28 mouse cellular contexts compared by ENCODE assay signal in the genomic region with DNA sequence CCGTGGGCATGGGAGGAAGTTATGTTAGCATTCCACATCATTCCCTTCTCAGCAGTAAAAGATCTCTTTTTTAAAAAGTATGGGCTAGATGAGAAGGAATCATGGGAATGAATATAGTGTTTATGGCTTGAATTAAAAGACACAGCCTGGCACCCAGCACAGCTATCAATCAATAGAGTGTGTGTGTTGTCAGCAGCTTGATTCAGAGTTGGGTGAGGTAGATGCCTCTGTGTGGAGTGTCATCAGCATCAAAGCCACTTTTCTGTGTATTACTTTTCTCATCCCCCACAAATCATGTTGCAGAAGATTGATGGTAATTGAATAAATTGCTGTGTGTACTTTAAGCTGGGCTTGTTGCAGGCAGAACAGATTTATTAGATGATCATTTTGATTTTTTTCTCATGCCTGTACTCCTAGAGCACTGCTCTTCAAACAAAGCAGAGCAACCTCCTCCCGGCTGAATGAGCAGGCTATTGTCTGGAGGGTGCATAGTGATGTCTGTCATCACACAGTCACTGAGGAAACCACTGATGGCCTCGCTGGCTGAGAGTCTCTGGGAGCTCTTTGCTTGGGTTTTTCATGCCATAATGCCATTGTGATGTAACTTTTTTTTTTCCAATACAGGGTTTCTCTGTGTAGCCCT.
DNase-seq lines count a peak whose midpoint lies in the region; ATAC-seq lines count a peak whose summit lies in the region.
"Had no signal": no experiment of that assay in that cellular context is flagged by ENCODE, and none has a peak within 500 bp of the region (broad histone marks: within the 10 kb centered on the region; RNA-seq: fewer than 3 reads in every experiment).

No protein-coding gene starts in this region.

- no peaks in the 10 kb centered on the region for H3K4me1 ChIP-seq in forebrain, embryonic 16.5 days (replicated peaks; ENCODE audit: control insufficient read depth, insufficient read depth, low read length)
- H3K4me1 ChIP-seq in forebrain, embryonic 15.5 days = no peaks in the 10 kb centered on the region
- no peaks in the 10 kb centered on the region for H3K4me1 ChIP-seq in midbrain, embryonic 15.5 days
- no peaks in the 10 kb centered on the region for H3K4me1 ChIP-seq in midbrain, embryonic 14.5 days (ENCODE audit: control insufficient read depth, insufficient read depth, low read length)
- no peaks in the 10 kb centered on the region; the same call in 1 of the 2 replicates for H3K4me1 ChIP-seq in hindbrain, embryonic 16.5 days (ENCODE audit: control insufficient read depth, insufficient read depth, low read depth, low read length)
- H3K4me1 ChIP-seq: embryonic facial prominence, embryonic 13.5 days; heart, embryonic 13.5 days; intestine, embryonic 15.5 days; limb, embryonic 13.5 days; liver, embryonic 12.5 days; megakaryocyte, embryonic 14.5 days; neural tube, embryonic 12.5 days had no signal

- H3K9me3 ChIP-seq in forebrain, embryonic 16.5 days (ENCODE audit: control insufficient read depth, low read length) = no peaks in the 10 kb centered on the region
- H3K9me3 ChIP-seq in forebrain, embryonic 15.5 days = no peaks in the 10 kb centered on the region
- H3K9me3 ChIP-seq in midbrain, embryonic 15.5 days = no peaks in the 10 kb centered on the region
- no peaks in the 10 kb centered on the region for H3K9me3 ChIP-seq in midbrain, embryonic 14.5 days (ENCODE audit: control insufficient read depth, low read length)
- H3K9me3 ChIP-seq in hindbrain, embryonic 16.5 days (ENCODE audit: control insufficient read depth, low read length) = no peaks in the 10 kb centered on the region
- H3K9me3 ChIP-seq: embryonic facial prominence, embryonic 13.5 days; heart, embryonic 13.5 days; intestine, embryonic 15.5 days; limb, embryonic 13.5 days; liver, embryonic 12.5 days; midbrain, embryonic 13.5 days; neural tube, embryonic 12.5 days had no signal

- H3K4me2 ChIP-seq in forebrain, embryonic 16.5 days (ENCODE audit: low read length) = no peak overlapping the region
- H3K4me2 ChIP-seq in forebrain, embryonic 15.5 days (replicated peaks) = no peak overlapping the region
- H3K4me2 ChIP-seq in midbrain, embryonic 15.5 days = no peak overlapping the region
- H3K4me2 ChIP-seq in midbrain, embryonic 14.5 days (ENCODE audit: low read length) = no peak overlapping the region
- no peak overlapping the region for H3K4me2 ChIP-seq in hindbrain, embryonic 16.5 days (ENCODE audit: low read length)
- H3K4me2 ChIP-seq: embryonic facial prominence, embryonic 13.5 days; heart, embryonic 13.5 days; intestine, embryonic 15.5 days; limb, embryonic 13.5 days; liver, embryonic 12.5 days; midbrain, embryonic 13.5 days; neural tube, embryonic 12.5 days had no signal

- WGBS in forebrain, embryonic 16.5 days = 49% methylated on average over 3 of the region's 3 CpGs
- WGBS in forebrain, embryonic 15.5 days = 43% methylated on average over 3 of the region's 3 CpGs
- WGBS in midbrain, embryonic 15.5 days = 37% methylated on average over 3 of the region's 3 CpGs
- WGBS in midbrain, embryonic 14.5 days = 39% methylated on average over 3 of the region's 3 CpGs
- WGBS in hindbrain, embryonic 16.5 days = 30% methylated on average over 3 of the region's 3 CpGs

- H3K4me3 ChIP-seq in forebrain, embryonic 16.5 days (replicated peaks; ENCODE audit: low read length) = no peak overlapping the region
- no peak overlapping the region for H3K4me3 ChIP-seq in forebrain, embryonic 15.5 days
- H3K4me3 ChIP-seq in midbrain, embryonic 15.5 days = no peak overlapping the region
- no peak overlapping the region for H3K4me3 ChIP-seq in midbrain, embryonic 14.5 days (replicated peaks; ENCODE audit: low read depth, low read length)
- no peak overlapping the region for H3K4me3 ChIP-seq in hindbrain, embryonic 16.5 days (ENCODE audit: low read length)
- H3K4me3 ChIP-seq: embryonic facial prominence, embryonic 13.5 days; heart, embryonic 13.5 days; intestine, embryonic 15.5 days; layer of hippocampus, adult 2 months; limb, embryonic 13.5 days; liver, embryonic 12.5 days; megakaryocyte, embryonic 14.5 days; midbrain, embryonic 13.5 days; neural tube, embryonic 12.5 days had no signal

- no peaks in the 10 kb centered on the region for H3K27me3 ChIP-seq in forebrain, embryonic 16.5 days (replicated peaks; ENCODE audit: control insufficient read depth, insufficient read depth, low read length)
- no peaks in the 10 kb centered on the region for H3K27me3 ChIP-seq in forebrain, embryonic 15.5 days
- no peaks in the 10 kb centered on the region for H3K27me3 ChIP-seq in midbrain, embryonic 15.5 days (replicated peaks)
- H3K27me3 ChIP-seq in midbrain, embryonic 14.5 days (ENCODE audit: control insufficient read depth, insufficient read depth, low read length) = no peaks in the 10 kb centered on the region
- H3K27me3 ChIP-seq in hindbrain, embryonic 16.5 days (replicated peaks; ENCODE audit: control insufficient read depth, insufficient read depth, low read length) = no peaks in the 10 kb centered on the region
- H3K27me3 ChIP-seq: embryonic facial prominence, embryonic 13.5 days; heart, embryonic 13.5 days; intestine, embryonic 15.5 days; limb, embryonic 13.5 days; liver, embryonic 12.5 days; megakaryocyte, embryonic 14.5 days; midbrain, embryonic 13.5 days; neural tube, embryonic 12.5 days had no signal

- ATAC-seq in forebrain, embryonic 16.5 days = 0 out of 2 replicates have a peak, but pooled peaks have one; percentile 40
- no peak; the same call in 1 of the 2 replicates for ATAC-seq in forebrain, embryonic 15.5 days (replicated peaks)
- peak; percentile 52; the same call in 1 of the 2 replicates for ATAC-seq in midbrain, embryonic 15.5 days (replicated peaks)
- no peak for ATAC-seq in midbrain, embryonic 14.5 days (ENCODE audit: low FRiP score, low TSS enrichment)
- peak; percentile 58 for ATAC-seq in hindbrain, embryonic 16.5 days
- ATAC-seq: intestine, embryonic 15.5 days; liver, embryonic 12.5 days; liver, postnatal 0 days; midbrain, embryonic 13.5 days had no signal

- DNase-seq in midbrain, embryonic 14.5 days = no peak
- no peak for DNase-seq in lung, postnatal 25 days (ENCODE audit: low spot score)
- no peak for DNase-seq in layer of hippocampus, postnatal 25 days (ENCODE audit: extremely low spot score in 1 of 2, low spot score in 1 of 2)
- DNase-seq: adrenal gland, adult 8-10 months; cerebellum, adult 11 months; cerebellum, adult 9-11 months; heart, postnatal 10 days; kidney, adult 2 months; kidney, postnatal 36 days; liver, postnatal 0 days; lung, postnatal 4 days; right cerebral cortex, adult 18-20 months; spleen, adult 18-20 months; thymus, postnatal 25 days had no signal

- no peak overlapping the region for H3K27ac ChIP-seq in forebrain, embryonic 16.5 days (ENCODE audit: low read length)
- no peak overlapping the region for H3K27ac ChIP-seq in forebrain, embryonic 15.5 days (replicated peaks)
- no peak overlapping the region for H3K27ac ChIP-seq in midbrain, embryonic 15.5 days
- no peak overlapping the region; the same call in 1 of the 2 replicates for H3K27ac ChIP-seq in midbrain, embryonic 14.5 days (replicated peaks; ENCODE audit: low read depth, low read length)
- peak overlapping the region; percentile 44; the same call in 1 of the 2 replicates for H3K27ac ChIP-seq in hindbrain, embryonic 16.5 days (ENCODE audit: low read depth, low read length)
- H3K27ac ChIP-seq: embryonic facial prominence, embryonic 13.5 days; heart, embryonic 13.5 days; intestine, embryonic 15.5 days; layer of hippocampus, adult 2 months; limb, embryonic 13.5 days; liver, embryonic 12.5 days; midbrain, embryonic 13.5 days; neural tube, embryonic 12.5 days had no signal

- H3K36me3 ChIP-seq in forebrain, embryonic 16.5 days (ENCODE audit: control insufficient read depth, insufficient read depth) = no peaks in the 10 kb centered on the region
- H3K36me3 ChIP-seq in forebrain, embryonic 15.5 days = no peaks in the 10 kb centered on the region
- no peaks in the 10 kb centered on the region for H3K36me3 ChIP-seq in midbrain, embryonic 15.5 days (replicated peaks)
- no peaks in the 10 kb centered on the region for H3K36me3 ChIP-seq in midbrain, embryonic 14.5 days (ENCODE audit: control insufficient read depth, insufficient read depth, low read length)
- H3K36me3 ChIP-seq in hindbrain, embryonic 16.5 days (ENCODE audit: control insufficient read depth, insufficient read depth, low read length) = no peaks in the 10 kb centered on the region
- H3K36me3 ChIP-seq: embryonic facial prominence, embryonic 13.5 days; G1E; heart, embryonic 13.5 days; intestine, embryonic 15.5 days; limb, embryonic 13.5 days; liver, embryonic 12.5 days; midbrain, embryonic 13.5 days; neural tube, embryonic 12.5 days had no signal

- no peak overlapping the region for H3K9ac ChIP-seq in forebrain, embryonic 16.5 days (replicated peaks; ENCODE audit: low read depth, low read length)
- H3K9ac ChIP-seq in forebrain, embryonic 15.5 days (replicated peaks) = no peak overlapping the region
- no peak overlapping the region for H3K9ac ChIP-seq in midbrain, embryonic 15.5 days
- no peak overlapping the region for H3K9ac ChIP-seq in midbrain, embryonic 14.5 days (replicated peaks; ENCODE audit: low read length)
- no peak overlapping the region for H3K9ac ChIP-seq in hindbrain, embryonic 16.5 days (ENCODE audit: low read depth, low read length)
- H3K9ac ChIP-seq: embryonic facial prominence, embryonic 13.5 days; heart, embryonic 13.5 days; intestine, embryonic 15.5 days; limb, embryonic 13.5 days; liver, embryonic 12.5 days; liver, postnatal 0 days; midbrain, embryonic 13.5 days; neural tube, embryonic 12.5 days had no signal

Comparison
In these comparisons a context has a peak if more than half of its experiments do, and no peak if none do; other contexts are left out.
1. ATAC-seq: peak in forebrain, embryonic 16.5 days (single experiment), midbrain, embryonic 15.5 days (single experiment) and hindbrain, embryonic 16.5 days (single experiment); none in forebrain, embryonic 15.5 days (single experiment) and midbrain, embryonic 14.5 days (single experiment).